Mouse (Mus musculus) midbrain, embryonic 15.5 days (tissue): ENCODE results near the gene Zyg11b. TPM values are rescaled to one million over a fixed set of nuclear protein-coding genes. Genes with fewer than 3 reads are reported as not detected.

Experiments used
- ATAC-seq: fragments of 200-750 bp; cut with Nextera tagmentation; replicated peaks from 2 replicates; pipeline ENCODE4 v1.8.0; 2017; ENCODE audit warnings: moderate TSS enrichment
- H3K27ac ChIP-seq: fragments of 300-500 bp; sonication (generic); 2 replicates; pipeline ENCODE4 v1.5.1; 2015; ENCODE audit warnings: mild to moderate bottlenecking, inconsistent platforms
- H3K27me3 ChIP-seq: fragments of 300-500 bp; sonication (generic); replicated peaks from 2 replicates; pipeline ENCODE4 v1.6.1; 2015; ENCODE audit warnings: inconsistent platforms
- H3K36me3 ChIP-seq: fragments of 300-500 bp; sonication (generic); replicated peaks from 2 replicates; pipeline ENCODE4 v1.6.1; 2015; ENCODE audit warnings: inconsistent platforms
- H3K4me1 ChIP-seq: fragments of 300-500 bp; sonication (generic); 2 replicates; pipeline ENCODE4 v1.6.1; 2015; ENCODE audit warnings: inconsistent platforms
- H3K4me2 ChIP-seq: fragments of 300-500 bp; sonication (generic); 2 replicates; pipeline ENCODE4 v1.6.1; 2015; ENCODE audit warnings: inconsistent platforms, mild to moderate bottlenecking, moderate library complexity
- H3K4me3 ChIP-seq: fragments of 300-500 bp; sonication (generic); 2 replicates; pipeline ENCODE4 v1.5.1; 2015; ENCODE audit warnings: mild to moderate bottlenecking, inconsistent platforms
- H3K9ac ChIP-seq: fragments of 300-500 bp; sonication (generic); 2 replicates; pipeline ENCODE4 v1.6.1; 2015; ENCODE audit warnings: mild to moderate bottlenecking, inconsistent platforms
- H3K9me3 ChIP-seq: fragments of 300-500 bp; sonication (generic); 2 replicates; pipeline ENCODE4 v1.6.1; 2016; ENCODE audit warnings: inconsistent platforms
- WGBS: fragments of 180-500 bp; shearing (Covaris S2); methylation state at CpG from one replicate; pipeline ENCODE4 v1.1.7; 2015; ENCODE audit warnings: mixed read lengths; 5-methylcytosine and 5-hydroxymethylcytosine counted together
- polyA plus RNA-seq: library from polyadenylated mRNA; unstranded; fragments of >200 nt; fragmentation: Nextera tagmentation; extraction: Ambion mirVana; gene quantifications from 2 replicates; pipeline ENCODE4 v1.2.1, GENCODE M21; 2015

The Zyg11b gene
- polyA plus RNA-seq, 1 experiment from 2014 or later, result 37.3 TPM

DNA sequence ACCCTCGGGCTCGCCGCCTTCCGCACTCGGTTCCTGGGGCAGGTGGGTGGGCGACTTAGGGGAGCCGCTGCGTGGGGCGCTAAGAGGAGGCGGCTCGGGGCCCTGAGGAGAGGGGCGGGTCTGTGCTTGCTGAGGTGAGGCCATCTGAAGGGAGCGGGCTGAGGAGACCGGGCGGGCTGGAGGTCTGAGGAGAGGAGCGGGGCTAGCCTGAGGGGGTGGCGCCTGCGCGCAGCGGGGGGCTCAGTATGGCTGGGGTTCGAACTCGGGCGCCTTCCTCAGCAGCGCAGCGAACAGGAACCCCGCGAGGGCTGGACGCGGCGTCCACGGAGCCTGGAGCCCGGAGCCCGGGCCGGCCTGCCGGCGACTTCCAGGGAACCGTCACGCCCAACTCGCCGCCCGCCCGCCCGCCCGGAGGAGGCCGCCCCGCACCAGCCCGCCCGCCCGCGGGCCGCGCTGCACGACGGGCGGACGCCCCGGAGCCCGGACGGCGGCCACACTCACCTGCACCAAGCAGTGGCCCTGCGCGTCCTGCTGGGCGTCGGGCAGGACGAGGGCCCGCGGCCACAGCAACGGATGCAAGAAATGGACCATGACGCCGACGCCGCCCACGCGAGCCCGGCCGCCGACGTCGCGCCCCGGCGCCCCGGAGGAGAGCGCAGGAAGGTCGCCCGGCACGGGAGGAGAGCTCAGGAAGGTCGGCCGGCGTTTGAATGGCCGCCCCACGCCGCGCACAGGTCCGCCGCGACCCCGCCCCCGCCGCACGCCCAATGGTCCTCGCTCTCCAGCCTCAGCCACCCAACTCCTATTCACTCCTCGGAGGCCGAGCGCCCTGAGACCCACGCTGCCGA lies 83.3 kb downstream of the Zyg11b start, which contains the start of gene Zyg11a:
Gene Zyg11a, minus strand, starts transcription at position 717 of the 848 bp plus-strand sequence.
- 2% methylated on average over 75 of the region's 107 CpGs for WGBS
- no peak within 1 kb of the TSS for H3K27ac ChIP-seq

GRCm38 (mm10) chr4:108213023-108213422 lies 87.9 kb downstream of the Zyg11b start:
- ATAC-seq, result no peak
- Histone ChIP-seq H3K27ac (no peak overlapping the region), H3K4me2 (no peak overlapping the region), H3K27me3 (peaks cover 29% of the 10 kb centered on the region), H3K36me3 (no peaks in the 10 kb centered on the region), H3K4me1 (peaks cover 8% of the 10 kb centered on the region; the same call in 1 of the 2 replicates), H3K9me3 (no peaks in the 10 kb centered on the region), H3K4me3 (no peak overlapping the region), H3K9ac (no peak overlapping the region)
- 83% methylated on average over 2 of the region's 2 CpGs for WGBS

More for the DNA sequence above, 83.3 kb downstream of the Zyg11b start, which contains the start of gene Zyg11a:
- Histone ChIP-seq H3K4me3 (peak within 1 kb of the TSS; percentile 41), H3K4me2 (peak within 1 kb of the TSS; percentile 58), H3K9ac (no peak within 1 kb of the TSS), H3K27me3 (peaks cover 47% of the 10 kb centered on the region), H3K4me1 (peaks cover 8% of the 10 kb centered on the region; the same call in 1 of the 2 replicates), H3K9me3 (no peaks in the 10 kb centered on the region), H3K36me3 (no peaks in the 10 kb centered on the region)
- ATAC-seq, result 0 out of 2 replicates have a peak, but pooled peaks have one; percentile 14

GRCm38 (mm10) chr4:108204629-108205028 lies 96.3 kb downstream of the Zyg11b start:
- WGBS, result 91% methylated on average over 6 of the region's 6 CpGs
- H3K4me3 ChIP-seq, result no peak overlapping the region
- H3K4me2 ChIP-seq, result no peak overlapping the region
- H3K27ac ChIP-seq, result no peak overlapping the region
- no peak for ATAC-seq
- H3K27me3 ChIP-seq, result no peaks in the 10 kb centered on the region
- H3K36me3 ChIP-seq, result no peaks in the 10 kb centered on the region
- no peak overlapping the region for H3K9ac ChIP-seq
- no peaks in the 10 kb centered on the region for H3K9me3 ChIP-seq
- H3K4me1 ChIP-seq, result no peaks in the 10 kb centered on the region

DNA sequence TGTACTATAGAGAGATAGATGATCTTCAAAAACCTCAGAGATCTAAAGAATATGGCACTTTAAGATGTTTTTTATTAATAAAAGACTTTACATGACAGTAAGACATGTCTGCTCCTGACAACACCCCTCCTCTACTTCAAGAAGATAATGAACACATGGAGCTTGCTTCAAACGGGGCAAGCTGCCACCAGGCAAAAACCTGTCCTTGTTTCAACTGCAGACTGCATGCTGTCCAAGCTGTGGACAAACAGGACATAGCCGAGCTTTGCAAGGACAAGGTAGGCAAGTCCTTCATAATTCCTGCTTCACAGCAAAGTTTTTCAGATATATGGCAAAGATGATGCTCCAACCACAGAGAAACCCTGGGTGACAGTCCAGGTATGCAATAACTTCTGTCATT lies 101.7 kb downstream of the Zyg11b start:
- WGBS, result 76% methylated on average over 2 of the region's 2 CpGs
- ATAC-seq, result no peak
- H3K9ac ChIP-seq, result no peak overlapping the region
- H3K4me1 ChIP-seq, result no peaks in the 10 kb centered on the region
- H3K4me3 ChIP-seq, result no peak overlapping the region
- no peaks in the 10 kb centered on the region for H3K36me3 ChIP-seq
- no peaks in the 10 kb centered on the region for H3K9me3 ChIP-seq
- no peak overlapping the region for H3K4me2 ChIP-seq
- H3K27me3 ChIP-seq, result no peaks in the 10 kb centered on the region
- H3K27ac ChIP-seq, result no peak overlapping the region

- Histone ChIP-seq H3K4me1 (no peaks in the 10 kb centered on the region), H3K9me3 (no peaks in the 10 kb centered on the region), H3K27me3 (no peaks in the 10 kb centered on the region), H3K9ac (no peak overlapping the region), H3K27ac (no peak overlapping the region), H3K36me3 (no peaks in the 10 kb centered on the region), H3K4me3 (no peak overlapping the region), H3K4me2 (no peak overlapping the region)
- ATAC-seq, result no peak
- 64% methylated on average over 6 of the region's 6 CpGs for WGBS
Observed at GRCm38 (mm10) chr4:108196277-108196855, 104.5 kb downstream of the Zyg11b start.

DNA sequence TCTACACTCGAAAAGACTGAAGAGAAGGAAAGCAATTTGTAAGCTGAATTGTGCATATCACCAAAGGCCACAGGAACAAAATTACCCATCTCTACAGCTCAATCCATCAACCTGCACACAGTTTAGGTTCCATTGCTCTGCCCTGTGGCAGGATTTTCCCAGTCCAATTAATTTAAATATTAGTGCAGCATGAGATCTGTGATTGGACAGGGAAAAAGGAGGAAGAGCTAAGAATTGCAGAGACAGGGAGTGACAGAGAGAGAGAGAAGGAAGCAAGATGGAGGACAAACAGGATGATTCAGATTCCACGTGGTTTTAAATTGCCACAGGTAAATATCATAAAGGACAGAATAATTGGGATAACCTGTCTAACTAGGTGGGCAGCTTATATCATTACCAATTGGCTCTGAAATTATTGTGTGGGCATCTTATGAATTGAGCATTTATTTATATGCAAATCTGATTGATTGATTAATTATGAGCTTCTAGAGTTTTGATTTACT lies 108.0 kb downstream of the Zyg11b start:
- Histone ChIP-seq H3K9ac (no peak overlapping the region), H3K9me3 (no peaks in the 10 kb centered on the region), H3K4me2 (peak overlapping the region; percentile 18), H3K27me3 (no peaks in the 10 kb centered on the region), H3K27ac (no peak overlapping the region), H3K36me3 (no peaks in the 10 kb centered on the region), H3K4me1 (no peaks in the 10 kb centered on the region), H3K4me3 (no peak overlapping the region)
- no peak for ATAC-seq
- 67% methylated on average over 2 of the region's 2 CpGs for WGBS

- Histone ChIP-seq H3K27ac (no peak overlapping the region), H3K4me3 (no peak overlapping the region), H3K9me3 (no peaks in the 10 kb centered on the region), H3K27me3 (no peaks in the 10 kb centered on the region), H3K4me1 (no peaks in the 10 kb centered on the region), H3K9ac (no peak overlapping the region), H3K36me3 (no peaks in the 10 kb centered on the region), H3K4me2 (no peak overlapping the region)
- WGBS, result 33% methylated on average over 1 of the region's 1 CpGs
- ATAC-seq, result no peak
Observed at GRCm38 (mm10) chr4:108182278-108182677, 118.6 kb downstream of the Zyg11b start.

Other genes starting within 250 kb of the Zyg11b start
- 0.23 and 0.42 TPM in 2 replicates for gene Podn, start 204.7 kb downstream of the Zyg11b start, polyA plus RNA-seq
- 189 and 198 TPM in 2 replicates for gene Scp2, start 156.1 kb downstream of the Zyg11b start, polyA plus RNA-seq
- 7.2 and 9.6 TPM in 2 replicates for gene Echdc2, start 135.7 kb downstream of the Zyg11b start, polyA plus RNA-seq
- 0.09 TPM in 1 of 2 replicates, not detected in the other for gene Zyg11a, start 83.0 kb downstream of the Zyg11b start, polyA plus RNA-seq
- 51.1 and 51.4 TPM in 2 replicates for gene Coa7, start 27.0 kb upstream of the Zyg11b start, polyA plus RNA-seq
- gene Shisal2a, start 82.3 kb upstream of the Zyg11b start, polyA plus RNA-seq, result 6.4 TPM in 2 replicates
- gene Gpx7, start 105.9 kb upstream of the Zyg11b start, polyA plus RNA-seq, result 25.1 and 29.1 TPM in 2 replicates
- 58.8 and 70.0 TPM in 2 replicates for gene Tut4, start 158.3 kb upstream of the Zyg11b start, polyA plus RNA-seq